Mouse (Mus musculus) cerebellum, adult 2 months (tissue): ENCODE measurements around the gene Nat8f6. TPM values are rescaled to one million over a fixed set of nuclear protein-coding genes. Genes with fewer than 3 reads are reported as not detected.
A peak's percentile ranks its signal among the peaks of the same experiment; 100 is the strongest.
"Not testable (repeated sequence)": the region's sequence is repeated elsewhere in the genome, so short reads cannot be mapped to it uniquely, and the experiment has no call there.

Experiments
- DNase-seq, 2 experiments: peaks; one replicate each; pipeline ENCODE4 v3.0.0; 2021
- H3K27ac ChIP-seq: fragments of 200-500 bp; 2 replicates; pipeline ENCODE4 v1.5.1; 2012; ENCODE audit warnings: low read length, control low read depth, inconsistent platforms; ENCODE audit not compliant: insufficient read depth
- H3K27me3 ChIP-seq: fragments of 200-500 bp; 2 replicates; pipeline ENCODE4 v1.6.1; 2012; ENCODE audit warnings: inconsistent platforms, mild to moderate bottlenecking, low read length, moderate library complexity; ENCODE audit not compliant: control insufficient read depth, insufficient read depth
- H3K4me1 ChIP-seq: fragments of 200-500 bp; 2 replicates; pipeline ENCODE4 v1.6.1; 2011; ENCODE audit warnings: low read length; ENCODE audit not compliant: control insufficient read depth, insufficient read depth
- H3K4me3 ChIP-seq: fragments of 200-500 bp; replicated peaks from 2 replicates; pipeline ENCODE3; 2011; ENCODE audit warnings: mild to moderate bottlenecking, low read depth, low read length, control low read depth; ENCODE audit not compliant: insufficient read depth
- CTCF ChIP-seq: fragments of 200-500 bp; IDR thresholded peaks from 2 replicates; pipeline ENCODE4 v1.5.1; 2011; ENCODE audit warnings: low read depth, mild to moderate bottlenecking, control low read depth, low read length, moderate library complexity, borderline replicate concordance; ENCODE audit not compliant: insufficient read depth
- POLR2A ChIP-seq: fragments of 200-500 bp; IDR thresholded peaks from 2 replicates; pipeline ENCODE4 v1.6.1; 2011; ENCODE audit warnings: low read length, control low read depth, borderline replicate concordance; ENCODE audit not compliant: insufficient read depth
- WGBS: fragments of 180-500 bp; shearing (Covaris S2); methylation state at CpG from one replicate; pipeline ENCODE4 v1.1.7; 2018; 5-methylcytosine and 5-hydroxymethylcytosine counted together
- polyA plus RNA-seq: library from polyadenylated mRNA; depleted of rRNA; stranded (reverse); fragments of >200 nt; gene quantifications from 2 replicates; pipeline ENCODE4 v1.2.3, GENCODE M21; 2012; rRNA removed

Gene Nat8f6
- 2.2 and 4.0 TPM in 2 replicates for polyA plus RNA-seq

DNA sequence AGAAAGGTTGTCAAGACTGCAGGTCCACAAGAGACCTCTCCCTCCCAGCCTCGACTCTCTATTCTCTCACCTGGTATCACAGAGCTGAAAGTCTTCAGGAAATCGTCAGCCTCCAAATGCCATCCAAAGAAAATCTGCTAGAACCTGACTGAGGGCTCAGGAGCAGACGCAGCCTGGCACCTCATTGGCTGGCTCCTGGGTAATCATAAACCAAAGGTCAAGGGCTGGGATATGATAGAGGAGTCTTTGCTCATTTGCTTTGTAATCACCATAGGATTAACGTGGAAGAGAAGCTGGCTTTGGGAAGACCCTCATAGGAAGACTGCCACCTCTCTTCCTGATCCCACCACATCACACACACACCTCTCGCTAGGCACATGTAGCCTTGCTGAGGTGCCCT, at the start of gene Nat8f6, which contains the start of gene Nat8f5:
Gene Nat8f6 (minus strand): TSS at position 118 of the 400 bp plus-strand sequence.
Gene Nat8f5 (minus strand): TSS at position 136 of the 400 bp plus-strand sequence.
- WGBS = 82% methylated on average over 5 of the region's 5 CpGs
- no peak for TF ChIP-seq CTCF
- TF ChIP-seq POLR2A = no peak
- Histone ChIP-seq H3K27ac (no peak within 1 kb of the TSS), H3K4me3 (no peak within 1 kb of the TSS), H3K27me3 (no peaks in the 10 kb centered on the region), H3K4me1 (no peaks in the 10 kb centered on the region)
- DNase-seq = no peak

DNA sequence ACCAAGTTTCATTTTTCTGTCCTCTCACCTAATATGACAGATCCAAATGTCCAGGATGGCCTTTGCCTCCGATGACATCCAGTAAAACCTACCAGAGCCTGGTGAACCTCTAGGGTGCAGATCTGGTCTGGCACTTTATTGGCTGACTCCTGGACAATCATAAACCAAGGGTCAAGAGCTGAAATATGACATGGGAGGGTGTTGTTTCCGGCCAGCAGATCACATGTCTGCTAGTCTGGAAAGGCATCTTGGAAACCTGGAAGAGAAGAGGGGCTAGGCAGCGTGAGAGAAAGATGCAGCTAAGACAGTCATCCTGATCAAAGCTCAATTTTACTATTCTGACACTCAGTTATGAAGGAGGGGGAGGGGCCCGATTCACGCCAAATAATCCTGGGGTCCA, 48.3 kb upstream of the Nat8f6 start, which contains the start of gene Nat8f2:
Gene Nat8f2 (minus strand): TSS at position 153 of the 400 bp plus-strand sequence.
- not testable (repeated sequence) for H3K4me1 ChIP-seq, H3K4me3 ChIP-seq, H3K27ac ChIP-seq, H3K27me3 ChIP-seq, DNase-seq
- WGBS = 70% methylated on average over 5 of the region's 5 CpGs

DNA sequence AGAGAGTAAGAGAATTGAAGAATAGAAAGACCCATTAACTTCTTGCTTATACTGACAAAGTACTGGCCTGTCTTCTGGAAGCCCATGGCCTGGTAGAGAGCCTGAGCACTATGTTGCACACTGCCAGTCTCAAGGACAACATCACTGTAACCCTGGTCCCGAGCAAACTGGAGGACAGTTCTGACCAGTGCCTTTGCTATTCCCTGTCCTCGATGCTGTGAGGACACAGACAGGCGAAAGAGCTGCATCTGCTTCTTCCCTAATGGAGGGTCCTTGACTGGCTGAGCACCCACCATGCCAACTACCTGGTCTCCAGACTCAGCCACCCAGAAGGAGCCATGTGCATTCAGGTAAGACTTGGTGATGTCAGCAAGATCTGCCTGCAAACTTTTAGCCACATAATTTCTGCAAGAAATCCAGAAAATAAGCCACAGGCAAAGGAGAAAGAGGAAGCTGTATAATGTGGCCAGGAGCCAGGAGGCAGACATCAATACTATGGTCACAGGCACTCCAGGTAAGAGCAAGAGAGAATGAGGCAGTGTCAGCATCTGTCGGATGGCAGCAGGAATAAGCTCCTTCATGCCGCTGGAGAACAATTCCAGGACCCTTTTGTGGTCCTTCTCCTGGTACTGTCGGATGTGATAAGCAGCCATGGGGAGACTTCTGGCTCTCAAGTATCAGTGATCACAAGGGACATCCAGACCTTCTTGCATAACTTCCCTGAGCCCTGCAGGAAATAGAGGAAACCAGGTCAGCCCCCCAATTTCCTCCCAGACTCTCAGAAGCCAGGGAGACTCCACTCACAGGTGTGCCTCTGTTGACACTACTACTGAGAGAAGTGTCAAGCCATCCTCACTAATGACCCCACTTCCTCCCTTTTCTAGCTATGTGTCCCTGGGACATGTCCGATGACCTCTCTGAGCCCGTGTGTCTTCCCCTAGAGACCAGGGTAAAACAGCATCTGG, 47.3 kb upstream of the Nat8f6 start:
- no peak overlapping the region for H3K4me3 ChIP-seq
- WGBS = 85% methylated on average over 8 of the region's 8 CpGs
- no peak overlapping the region for H3K27ac ChIP-seq
- TF ChIP-seq POLR2A (no peak), CTCF (no peak)
- H3K27me3 ChIP-seq = no peaks in the 10 kb centered on the region
- no peaks in the 10 kb centered on the region for H3K4me1 ChIP-seq
- DNase-seq = no peak

DNA sequence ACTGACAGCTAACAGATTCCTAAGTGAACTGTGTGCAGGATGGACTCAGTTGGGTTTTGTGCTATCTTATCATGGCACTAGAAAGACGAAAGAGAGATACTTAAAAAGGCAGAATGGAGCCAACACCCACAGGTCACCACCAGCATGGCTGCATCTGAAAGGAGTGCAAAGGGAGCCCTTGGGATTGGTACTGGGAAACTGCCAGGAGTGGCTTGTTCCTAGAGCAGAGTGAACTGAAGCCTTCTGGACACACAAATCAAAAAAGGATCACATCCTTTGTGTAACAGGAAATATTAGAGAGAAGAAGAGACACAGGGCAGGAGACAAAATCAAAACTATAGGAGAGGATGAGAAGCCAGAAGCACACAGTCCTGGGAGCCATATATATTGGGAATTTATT, 46.2 kb upstream of the Nat8f6 start:
- not testable (repeated sequence) for H3K4me1 ChIP-seq, H3K27me3 ChIP-seq, DNase-seq, H3K4me3 ChIP-seq, H3K27ac ChIP-seq
- WGBS = 43% methylated on average over 1 of the region's 1 CpGs

DNA sequence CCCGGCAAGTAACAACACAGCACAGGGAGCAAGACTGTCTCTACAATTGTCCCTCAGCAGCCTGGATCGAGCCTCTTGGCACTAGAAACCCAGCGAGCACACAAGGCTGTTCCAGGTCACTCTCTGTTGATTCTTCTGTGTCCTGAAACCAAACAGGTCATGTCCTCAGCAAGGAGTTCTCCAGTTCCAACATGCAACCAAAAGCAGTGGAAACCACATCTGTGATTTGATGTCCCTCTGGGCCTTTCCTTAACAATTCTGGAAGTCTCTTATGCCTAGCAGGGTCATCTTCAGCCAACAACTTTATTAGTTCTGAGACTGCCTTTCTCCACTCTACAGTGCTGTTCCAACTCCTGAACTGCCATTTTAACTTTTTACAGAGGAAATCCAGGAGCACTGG, 45.4 kb upstream of the Nat8f6 start:
- not testable (repeated sequence) for DNase-seq, H3K27me3 ChIP-seq, H3K4me3 ChIP-seq, H3K4me1 ChIP-seq, H3K27ac ChIP-seq
- WGBS = 84% methylated on average over 3 of the region's 3 CpGs

DNA sequence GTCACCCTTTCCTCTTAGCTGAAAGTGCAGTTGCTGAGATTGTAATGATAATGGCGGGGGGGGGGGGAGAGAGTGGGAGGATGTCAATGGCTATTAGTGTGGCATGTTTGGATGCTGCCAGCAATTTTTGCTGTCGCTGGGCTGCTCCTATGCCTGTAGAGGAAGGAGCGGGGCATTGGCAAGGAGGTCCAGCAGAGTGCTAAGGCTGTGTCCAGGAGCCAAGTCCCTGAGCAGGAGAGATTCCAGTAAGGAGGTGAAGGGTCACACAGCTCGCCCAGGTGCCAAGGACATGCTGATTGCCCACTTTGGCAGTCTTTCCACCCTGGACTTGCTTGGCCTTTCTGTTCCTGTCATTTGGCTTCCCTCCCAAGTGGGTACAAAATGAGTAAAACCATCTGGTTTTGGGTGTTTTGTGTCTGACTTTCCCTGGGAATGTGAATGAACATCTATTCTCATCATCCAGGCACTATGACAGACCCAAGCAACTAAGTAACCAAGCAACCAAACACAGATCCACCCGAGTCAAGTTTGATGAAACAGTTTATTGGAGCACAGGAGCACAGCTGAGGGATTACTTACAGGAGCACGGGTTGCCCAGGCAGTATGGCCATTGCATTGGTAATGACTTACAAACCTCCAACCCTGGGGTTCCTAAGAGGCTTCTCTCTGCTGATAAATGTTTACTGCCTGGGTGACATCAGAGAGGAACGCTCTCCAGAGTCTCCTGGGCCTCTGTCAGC, 44.3 kb upstream of the Nat8f6 start:
- not testable (repeated sequence) for H3K27ac ChIP-seq, H3K4me3 ChIP-seq, H3K27me3 ChIP-seq, H3K4me1 ChIP-seq
- WGBS = 21% methylated on average over 6 of the region's 7 CpGs
- DNase-seq = peak in 1 of 2 experiments; percentile 37

DNA sequence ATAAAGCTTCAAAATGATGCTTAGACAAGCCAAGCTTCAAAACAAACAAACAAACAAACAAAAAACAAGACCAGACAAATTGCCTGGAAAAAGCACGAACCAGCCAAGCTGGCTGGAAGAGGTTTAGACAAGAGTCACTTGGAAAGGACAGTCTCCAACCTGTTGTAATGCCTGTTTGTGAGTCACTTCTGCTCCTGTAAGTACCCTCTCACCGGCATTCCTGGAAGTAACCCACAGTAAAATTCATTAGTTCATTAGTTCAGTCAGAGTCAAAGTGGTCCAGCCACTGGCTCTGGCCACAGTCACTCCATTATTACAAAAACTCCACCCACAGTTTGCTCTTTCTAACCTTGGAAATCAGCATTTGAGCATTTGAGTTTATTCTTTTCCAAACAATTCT, 43.1 kb upstream of the Nat8f6 start:
- Histone ChIP-seq H3K27ac (no peak overlapping the region), H3K4me1 (no peaks in the 10 kb centered on the region), H3K27me3 (no peaks in the 10 kb centered on the region), H3K4me3 (no peak overlapping the region)
- DNase-seq = no peak
- 88% methylated on average over 2 of the region's 2 CpGs for WGBS
- TF ChIP-seq CTCF (no peak), POLR2A (no peak)

DNA sequence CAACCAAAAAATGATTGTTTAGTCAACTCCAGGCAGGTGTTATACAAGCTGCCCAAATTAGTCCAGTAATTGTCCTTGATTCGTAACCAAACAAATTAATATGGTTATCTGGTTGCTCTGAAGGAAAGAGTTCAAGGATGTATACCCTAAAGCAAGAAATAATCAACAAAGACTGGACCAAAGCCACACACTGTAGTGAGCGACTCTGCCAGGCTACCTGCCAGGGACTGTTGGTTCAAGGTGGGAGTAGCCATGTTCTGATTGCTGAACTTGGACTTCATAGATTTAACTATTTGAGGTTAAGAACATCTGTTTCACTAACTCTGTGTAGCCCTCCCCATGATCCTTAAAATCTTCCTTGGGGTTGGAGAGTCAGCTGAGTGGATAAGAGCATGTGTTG, 42.4 kb upstream of the Nat8f6 start:
- Histone ChIP-seq H3K27me3 (no peaks in the 10 kb centered on the region), H3K4me1 (no peaks in the 10 kb centered on the region), H3K27ac (no peak overlapping the region), H3K4me3 (no peak overlapping the region)
- no peak for TF ChIP-seq CTCF
- TF ChIP-seq POLR2A = no peak
- DNase-seq = no peak
- WGBS = 79% methylated on average over 2 of the region's 2 CpGs
